Mouse (Mus musculus) frontal cortex, adult 2 months (tissue): ENCODE data around the gene Cntnap1. TPM values are rescaled to one million over a fixed set of nuclear protein-coding genes. Genes with fewer than 3 reads are reported as not detected.

Experiments used
- DNase-seq, 2 experiments: peaks; one replicate each; pipeline ENCODE4 v3.0.0; 2022; ENCODE audit warnings: low spot score in 1 of 2; ENCODE audit errors: extremely low spot score in 1 of 2
- polyA plus RNA-seq: library from polyadenylated mRNA; depleted of rRNA; stranded (reverse); fragments of >200 nt; gene quantifications from 2 replicates; pipeline ENCODE4 v1.2.3, GENCODE M21; 2012

Gene Cntnap1
- polyA plus RNA-seq, 1 experiment, result 65.8 TPM

GRCm38 (mm10) chr11:101211970-101212369 is 41.6 kb downstream of the Cntnap1 start:
- DNase-seq, result peak in 1 of 2 experiments; percentile 93

DNA sequence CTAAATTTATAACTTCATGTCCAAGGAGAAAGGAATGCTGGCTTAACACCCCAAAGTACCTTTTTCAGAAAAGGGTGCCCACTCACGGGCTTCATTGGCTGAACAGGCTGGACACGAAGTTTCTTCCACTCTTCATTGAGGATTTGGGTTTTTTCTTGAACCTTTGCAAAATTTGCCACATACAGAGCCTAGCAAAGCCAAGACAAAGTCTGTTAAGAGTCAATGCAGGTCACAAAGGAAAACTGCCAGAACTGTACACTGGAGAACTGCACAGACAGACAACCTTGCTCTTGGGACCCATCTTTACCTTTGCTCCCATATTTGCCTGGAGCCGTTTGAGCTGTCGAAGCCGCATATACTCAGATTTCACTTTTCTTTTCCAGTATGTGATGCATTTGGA is 46.6 kb downstream of the Cntnap1 start:
- DNase-seq, result no peak

DNA sequence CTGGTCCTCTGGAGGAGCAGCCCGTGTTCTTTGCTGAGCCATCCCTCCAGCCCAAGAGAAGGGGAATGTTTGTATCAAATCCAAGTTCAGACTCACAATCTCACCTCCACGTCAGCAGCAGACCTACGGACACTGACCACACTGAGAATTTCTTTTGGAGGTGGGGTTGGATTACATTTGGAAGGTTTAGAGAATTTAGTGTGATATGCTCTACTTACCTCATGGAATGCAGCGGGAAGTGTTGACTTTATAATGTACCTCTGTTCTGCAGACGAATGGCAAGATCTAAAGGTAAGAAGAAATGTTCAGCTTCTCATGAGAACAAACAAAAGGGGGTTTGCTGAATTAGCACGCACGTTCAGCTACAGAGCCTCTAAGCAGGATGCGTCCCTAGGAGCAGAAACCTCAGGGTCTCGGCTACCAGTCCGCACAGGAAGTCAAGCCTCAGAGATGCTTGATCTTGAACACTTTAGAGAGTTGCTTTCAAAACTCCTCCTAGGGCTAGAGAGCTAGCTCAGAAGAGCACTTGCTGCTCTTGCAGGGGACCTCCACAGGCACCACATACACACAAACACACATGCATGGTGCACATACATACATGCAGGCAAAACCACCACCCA is 48.2 kb downstream of the Cntnap1 start:
- DNase-seq, result no peak

- no peak for DNase-seq
These were observed 50.5 kb downstream of the Cntnap1 start for GRCm38 (mm10) chr11:101220853-101221252.

DNA sequence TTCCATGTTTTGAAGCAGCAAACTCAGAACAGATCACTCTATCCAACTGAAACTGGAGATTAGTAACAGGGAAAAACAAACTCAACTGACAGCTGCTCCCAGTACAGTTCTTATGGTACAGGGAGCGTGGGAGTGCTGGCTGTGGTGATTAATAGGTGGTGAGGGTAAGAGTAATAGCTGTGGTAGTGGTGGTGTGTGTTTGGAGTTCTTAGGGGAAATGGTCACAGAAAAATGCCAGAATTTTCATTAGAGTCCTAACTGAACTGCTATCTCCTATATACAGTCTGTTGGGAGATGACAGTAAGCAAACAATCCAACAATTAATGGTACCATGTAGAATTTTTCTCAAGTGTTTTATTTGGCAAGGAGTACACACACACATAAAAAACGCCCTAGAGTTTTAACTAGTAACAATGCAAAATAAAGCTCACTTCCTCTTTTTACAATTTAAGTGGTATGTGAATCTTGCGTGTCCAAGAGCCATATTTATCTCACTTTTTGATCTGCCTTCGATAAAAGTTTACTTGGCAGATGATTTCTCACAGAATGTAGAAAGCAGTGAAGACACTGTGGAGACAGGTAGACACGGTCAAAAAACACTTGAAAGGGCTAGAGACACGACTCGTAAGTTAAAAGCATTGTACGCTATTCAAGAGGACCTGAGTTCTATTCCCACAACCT is 51.1 kb downstream of the Cntnap1 start:
- no peak for DNase-seq

- no peak for DNase-seq
These were observed 54.0 kb downstream of the Cntnap1 start for GRCm38 (mm10) chr11:101224337-101224736.

DNA sequence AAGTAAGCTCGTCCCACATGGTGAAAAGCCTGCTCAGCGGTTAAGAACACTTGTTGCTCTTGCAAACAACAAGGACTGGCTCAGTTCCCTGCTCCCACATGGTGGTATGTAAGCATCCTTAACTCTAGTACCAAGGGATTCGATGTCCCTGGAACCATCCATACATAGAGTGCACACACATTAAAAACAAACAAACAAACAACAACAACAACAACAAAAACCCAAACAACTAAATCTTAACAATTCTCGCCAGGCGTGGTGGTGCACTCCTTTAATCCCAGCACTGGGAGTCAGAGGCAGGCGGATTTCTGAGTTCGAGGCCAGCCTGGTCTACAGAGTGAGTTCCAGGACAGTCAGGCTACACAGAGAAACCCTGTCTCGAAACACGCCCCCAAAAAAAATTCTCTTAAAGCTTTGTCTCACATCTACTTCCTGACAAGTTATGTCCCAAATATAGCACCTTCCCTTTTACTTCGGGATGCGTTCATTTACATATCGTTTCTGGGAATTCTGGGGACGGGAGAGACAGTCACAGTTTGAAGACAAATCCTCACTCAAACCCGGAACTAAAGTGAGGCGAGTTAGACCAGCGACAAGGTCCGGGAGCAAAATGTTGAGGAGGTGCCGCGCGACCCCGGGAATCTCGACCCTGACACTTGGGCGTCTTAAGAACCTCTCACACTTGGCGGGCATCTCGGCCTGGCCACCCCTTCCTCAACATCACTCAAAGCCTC is 55.2 kb downstream of the Cntnap1 start:
- no peak for DNase-seq

DNA sequence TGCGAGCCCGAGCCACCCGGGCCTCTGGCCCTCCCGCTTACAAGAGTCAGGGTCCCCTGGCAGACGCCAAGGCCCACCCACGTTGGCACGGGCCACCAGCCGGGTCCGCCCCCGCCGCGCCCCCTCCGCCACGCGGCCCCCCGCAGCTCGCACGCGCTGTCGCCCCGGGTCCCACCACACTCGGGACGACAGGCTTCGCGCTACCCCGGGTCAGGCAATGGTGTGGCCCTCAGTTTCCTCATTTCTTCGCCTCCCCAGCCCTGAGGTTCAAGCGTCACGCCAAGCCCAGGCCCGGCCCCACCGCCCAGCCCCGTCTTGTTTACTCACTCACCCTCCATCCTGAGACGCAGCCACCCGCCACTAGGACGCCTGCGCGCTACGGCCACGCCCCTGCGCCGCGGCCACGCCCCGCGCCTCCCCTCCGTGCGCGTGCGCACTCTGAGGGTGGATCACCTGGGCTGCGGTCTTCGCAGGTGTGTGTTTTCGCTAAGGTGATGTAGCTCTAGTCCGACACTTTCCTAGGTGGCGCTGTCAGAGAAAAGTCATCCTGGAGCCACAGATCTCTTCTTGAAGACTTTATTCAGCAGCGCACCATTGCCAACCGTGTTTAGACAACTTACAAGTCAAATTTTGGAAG is 55.9 kb downstream of the Cntnap1 start, which contains the start of gene Ezh1:
TSS of gene Ezh1 (minus strand) at position 399 of the 637 bp plus-strand sequence.
- peak; percentile 71 to 94 for DNase-seq

DNA sequence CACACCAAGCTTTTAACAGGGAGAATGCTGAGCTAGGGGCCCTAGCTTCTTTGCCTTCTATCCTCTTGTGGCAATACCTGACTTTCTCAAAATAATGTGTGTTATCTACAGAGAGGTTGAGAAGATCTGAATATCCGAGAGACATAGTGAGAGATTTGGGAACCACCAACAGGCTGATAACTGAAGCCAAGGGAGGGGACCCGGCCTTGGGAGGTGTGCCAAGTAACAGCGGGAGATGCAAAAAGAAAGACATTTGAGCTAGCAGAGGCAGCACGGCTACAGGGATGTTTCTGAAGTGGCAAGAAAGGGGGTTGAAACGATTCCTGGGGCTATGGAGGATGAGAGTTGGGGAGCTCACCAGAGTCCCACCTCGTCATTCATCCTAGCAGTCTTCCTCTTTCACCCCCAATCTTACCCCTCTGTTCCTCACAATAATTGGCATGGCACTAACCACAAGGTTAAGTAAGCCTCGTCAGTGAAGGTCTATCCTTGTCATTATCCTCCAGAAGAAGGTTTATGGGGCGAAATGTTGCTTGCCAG is 59.1 kb downstream of the Cntnap1 start:
- DNase-seq, result no peak

- DNase-seq, result no peak
These were observed 59.8 kb downstream of the Cntnap1 start for GRCm38 (mm10) chr11:101230061-101230511.

DNA sequence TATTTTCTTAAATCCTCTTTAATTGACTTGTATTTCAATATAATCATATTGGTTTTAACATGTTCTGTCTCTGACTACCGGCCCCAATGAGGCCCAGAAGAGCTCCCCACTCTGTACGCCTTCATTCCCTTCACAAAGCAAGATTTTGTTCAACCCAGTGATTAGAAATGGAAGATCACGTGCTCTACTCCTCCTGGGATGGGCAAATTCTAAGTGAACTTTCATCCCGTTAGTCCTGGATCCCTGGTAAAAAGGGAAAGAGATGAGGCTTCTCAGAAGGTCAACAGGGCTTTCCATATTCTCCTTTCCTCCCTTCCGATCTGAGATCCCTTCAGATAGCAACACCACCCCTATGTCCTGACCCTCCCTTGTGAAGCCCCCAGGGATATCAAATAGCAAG is 60.2 kb downstream of the Cntnap1 start:
- DNase-seq, result no peak

DNA sequence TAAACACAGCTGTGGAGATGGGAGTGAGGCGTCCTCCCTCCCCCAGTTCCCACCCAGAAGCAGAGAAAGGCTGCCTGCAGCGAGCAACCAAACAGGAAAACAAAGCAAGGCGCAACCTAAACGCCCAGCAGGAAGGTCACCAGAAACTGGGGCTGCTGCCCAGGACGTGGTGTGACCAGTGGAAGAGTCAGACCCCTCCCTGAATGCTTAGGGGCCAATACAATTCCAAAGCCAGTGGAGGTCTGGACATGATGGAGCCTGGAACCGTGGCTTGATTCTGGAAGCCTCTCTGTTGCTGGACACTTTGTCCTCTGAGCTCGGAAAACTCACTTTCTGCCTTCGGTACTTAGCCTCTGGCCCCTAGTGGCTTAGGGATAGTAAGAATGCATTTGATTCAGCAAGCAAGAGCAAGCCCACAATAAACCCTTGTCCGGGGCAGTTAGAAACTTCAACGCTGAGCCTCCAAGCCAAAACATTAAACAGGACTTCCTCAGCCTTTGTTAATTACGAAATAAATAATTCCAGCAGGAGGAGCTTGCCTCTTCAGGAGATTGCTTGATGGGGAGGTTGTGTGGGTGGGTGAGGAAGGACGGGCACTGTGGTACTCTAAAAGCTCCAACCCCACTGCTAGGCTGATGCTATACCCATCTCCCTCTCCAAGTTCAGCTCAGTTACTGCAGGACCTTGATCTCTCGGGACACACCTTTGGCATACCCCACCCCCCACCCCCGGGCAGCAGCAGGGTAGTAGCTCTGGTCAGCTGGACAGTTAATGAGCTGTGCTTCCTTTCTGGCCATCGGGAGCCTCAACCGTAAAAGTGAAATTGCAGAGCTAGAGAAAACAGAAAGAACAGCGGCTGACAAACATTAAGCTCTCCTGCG is 60.9 kb downstream of the Cntnap1 start:
- DNase-seq, result no peak

GRCm38 (mm10) chr11:101232010-101232839 is 61.9 kb downstream of the Cntnap1 start:
- DNase-seq, result no peak

DNA sequence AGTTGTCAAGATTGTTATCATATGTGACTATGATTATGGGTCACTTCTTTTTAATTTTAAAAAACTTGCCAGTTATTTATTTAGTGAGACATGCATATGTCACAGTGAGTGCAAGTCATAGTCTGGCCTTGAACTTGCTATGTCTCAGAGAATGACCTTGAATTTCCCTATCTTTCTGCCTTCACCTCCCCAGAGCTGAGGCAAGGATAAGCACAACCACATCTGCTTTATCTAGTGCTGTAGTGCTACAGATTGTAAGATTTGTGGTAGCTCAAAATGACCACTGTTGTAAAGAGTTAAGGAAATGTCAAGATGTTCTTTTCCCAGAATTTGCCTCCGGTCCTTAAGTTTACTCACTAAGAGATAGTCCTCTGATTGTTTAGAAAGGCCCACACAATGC is 62.9 kb downstream of the Cntnap1 start:
- no peak for DNase-seq

GRCm38 (mm10) chr11:101234124-101234523 is 63.8 kb downstream of the Cntnap1 start:
- no peak for DNase-seq

- no peak for DNase-seq
These were observed 65.1 kb downstream of the Cntnap1 start for GRCm38 (mm10) chr11:101235429-101235828.

- DNase-seq, result no peak
These were observed 66.5 kb downstream of the Cntnap1 start for GRCm38 (mm10) chr11:101236782-101237181.

DNA sequence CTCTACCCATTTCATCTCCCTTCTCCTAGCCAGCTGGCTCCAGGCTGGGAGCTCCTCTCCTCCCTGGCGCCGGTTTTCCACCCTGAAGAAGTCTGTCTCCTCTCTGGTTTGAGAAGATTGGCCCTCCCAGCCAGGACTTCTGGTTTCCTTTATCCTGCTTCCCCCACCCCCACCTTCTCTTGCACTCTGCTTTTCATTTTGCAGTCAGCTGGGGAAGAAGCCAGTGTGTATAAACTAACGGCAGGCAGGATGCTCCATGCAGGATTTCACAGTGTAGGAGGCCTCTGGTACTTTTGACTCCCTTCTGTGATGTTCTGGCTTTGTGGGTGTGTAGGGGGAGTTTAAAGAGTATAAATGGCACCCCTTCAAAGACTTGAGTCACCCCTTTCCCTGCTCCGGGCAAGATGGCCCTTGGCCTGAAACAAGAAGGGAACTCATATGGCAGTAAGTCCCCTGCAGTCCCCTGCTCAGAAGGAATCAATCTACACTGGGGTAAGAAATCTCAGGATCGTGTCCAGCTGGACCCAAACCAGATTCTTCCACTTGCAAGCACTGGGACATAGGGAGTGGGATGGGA is 67.8 kb downstream of the Cntnap1 start:
- peak in 1 of 2 experiments; percentile 59 for DNase-seq
